Mouse (Mus musculus): ENCODE results near the gene Gm20388. TPM values are rescaled to one million over a fixed set of nuclear protein-coding genes. Genes with fewer than 3 reads are reported as not detected.

Gene Gm20388
- total RNA-seq, 2 experiments from 2014 or later, result 4.0 TPM; not detected in 1

- no peak for DNase-seq
Observed at GRCm38 (mm10) chr8:121731471-121732333, 1821.1 kb downstream of the Gm20388 start.

GRCm38 (mm10) chr8:121732334-121732665 lies 1821.7 kb downstream of the Gm20388 start:
- DNase-seq, result no peak

GRCm38 (mm10) chr8:121734262-121734661 lies 1823.6 kb downstream of the Gm20388 start:
- no peak for DNase-seq

- DNase-seq, result peak; percentile 11 to 46
Observed at GRCm38 (mm10) chr8:121736236-121736635, 1825.6 kb downstream of the Gm20388 start.

- DNase-seq, result no peak
Observed at GRCm38 (mm10) chr8:121740721-121741120, 1830.1 kb downstream of the Gm20388 start.

GRCm38 (mm10) chr8:121749501-121749900 lies 1838.9 kb downstream of the Gm20388 start:
- no peak for DNase-seq

GRCm38 (mm10) chr8:121750512-121750911 lies 1839.9 kb downstream of the Gm20388 start:
- no peak for DNase-seq

GRCm38 (mm10) chr8:121751407-121751806 lies 1840.8 kb downstream of the Gm20388 start:
- peak; percentile 9 to 51 for DNase-seq

- no peak for DNase-seq
Observed at GRCm38 (mm10) chr8:121758470-121758869, 1847.8 kb downstream of the Gm20388 start.

GRCm38 (mm10) chr8:121760484-121760883 lies 1849.8 kb downstream of the Gm20388 start:
- no peak for DNase-seq

GRCm38 (mm10) chr8:121761480-121761879 lies 1850.8 kb downstream of the Gm20388 start:
- DNase-seq, result peak in 1 of 2 experiments; percentile 39

- no peak for DNase-seq
Observed at GRCm38 (mm10) chr8:121762999-121763699, 1852.5 kb downstream of the Gm20388 start.

GRCm38 (mm10) chr8:121763700-121764013 lies 1853.0 kb downstream of the Gm20388 start:
- no peak for DNase-seq

- DNase-seq, result no peak
Observed at GRCm38 (mm10) chr8:121765594-121766138, 1855.0 kb downstream of the Gm20388 start.

- no peak for DNase-seq
Observed at GRCm38 (mm10) chr8:121769095-121769494, 1858.5 kb downstream of the Gm20388 start.

GRCm38 (mm10) chr8:121769621-121770020 lies 1859.0 kb downstream of the Gm20388 start:
- no peak for DNase-seq

- no peak for DNase-seq
Observed at GRCm38 (mm10) chr8:121770845-121771752, 1860.5 kb downstream of the Gm20388 start.

- no peak for DNase-seq
Observed at GRCm38 (mm10) chr8:121773876-121774275, 1863.2 kb downstream of the Gm20388 start.

GRCm38 (mm10) chr8:121782493-121782892 lies 1871.9 kb downstream of the Gm20388 start:
- DNase-seq, result no peak

GRCm38 (mm10) chr8:121786542-121786941 lies 1875.9 kb downstream of the Gm20388 start:
- DNase-seq, result peak; percentile 40 to 56

- no peak for DNase-seq
Observed at GRCm38 (mm10) chr8:121788786-121789185, 1878.1 kb downstream of the Gm20388 start.

- DNase-seq, result peak in 1 of 2 experiments; percentile 46
Observed at GRCm38 (mm10) chr8:121792159-121792558, 1881.5 kb downstream of the Gm20388 start.
